Mouse (Mus musculus): ENCODE measurements around the gene Lman2. TPM values are rescaled to one million over a fixed set of nuclear protein-coding genes. Genes with fewer than 3 reads are reported as not detected.
A peak's percentile ranks its signal among the peaks of the same experiment; 100 is the strongest.

Lman2 gene
- total RNA-seq, 2 experiments from 2014 or later: 66.2 to 66.8 TPM

GRCm38 (mm10) chr13:55392933-55393332 lies 30.4 kb upstream of the Lman2 start:
- peak; percentile 70 for TF ChIP-seq CTCF (conservative IDR thresholded peaks at IDR 0.05)
- DNase-seq (ENCODE audit: low spot score in 2 of 2): no peak
- H3K4me3 ChIP-seq: no peak overlapping the region
- H3K27ac ChIP-seq: no peak overlapping the region

GRCm38 (mm10) chr13:55391626-55392029 lies 29.0 kb upstream of the Lman2 start:
- TF ChIP-seq CTCF (conservative IDR thresholded peaks at IDR 0.05): no peak
- Histone ChIP-seq H3K4me3 (no peak overlapping the region), H3K27ac (no peak overlapping the region)
- no peak for DNase-seq (ENCODE audit: low spot score in 2 of 2)

- TF ChIP-seq CTCF (conservative IDR thresholded peaks at IDR 0.05): no peak
Measured at GRCm38 (mm10) chr13:55390644-55391043, 28.1 kb upstream of the Lman2 start.

GRCm38 (mm10) chr13:55381790-55382189 lies 19.2 kb upstream of the Lman2 start:
- Histone ChIP-seq H3K4me3 (no peak overlapping the region), H3K27ac (peak overlapping the region; percentile 90)
- peak; percentile 71 to 83 for DNase-seq (ENCODE audit: low spot score in 2 of 2)
- TF ChIP-seq CTCF (conservative IDR thresholded peaks at IDR 0.05): no peak

More at GRCm38 (mm10) chr13:55390644-55391043, 28.1 kb upstream of the Lman2 start:
- no peak overlapping the region for H3K4me3 ChIP-seq
- no peak for DNase-seq (ENCODE audit: low spot score in 2 of 2)
- no peak overlapping the region for H3K27ac ChIP-seq

- Histone ChIP-seq H3K27ac (no peak overlapping the region), H3K4me3 (no peak overlapping the region)
- 0 out of 2 replicates have a peak, but pooled peaks have one; percentile 8 for TF ChIP-seq CTCF (conservative IDR thresholded peaks at IDR 0.05)
- DNase-seq (ENCODE audit: low spot score in 2 of 2): no peak
Measured at GRCm38 (mm10) chr13:55378907-55379580, 16.5 kb upstream of the Lman2 start.

GRCm38 (mm10) chr13:55375877-55376276 lies 13.3 kb upstream of the Lman2 start:
- no peak overlapping the region for H3K27ac ChIP-seq
- DNase-seq (ENCODE audit: low spot score in 2 of 2): no peak
- H3K4me3 ChIP-seq: no peak overlapping the region
- TF ChIP-seq CTCF (conservative IDR thresholded peaks at IDR 0.05): no peak

- TF ChIP-seq CTCF (conservative IDR thresholded peaks at IDR 0.05): no peak
- H3K4me3 ChIP-seq: no peak overlapping the region
- no peak overlapping the region for H3K27ac ChIP-seq
Measured at GRCm38 (mm10) chr13:55374206-55374924, 11.8 kb upstream of the Lman2 start.

GRCm38 (mm10) chr13:55371740-55372139 lies 9.2 kb upstream of the Lman2 start:
- DNase-seq (ENCODE audit: low spot score in 2 of 2): peak in 1 of 2 experiments; percentile 52
- peak overlapping the region; percentile 63; the same call in 1 of the 2 replicates for H3K4me3 ChIP-seq
- no peak for TF ChIP-seq CTCF (conservative IDR thresholded peaks at IDR 0.05)
- H3K27ac ChIP-seq: peak overlapping the region; percentile 82

More at GRCm38 (mm10) chr13:55374206-55374924, 11.8 kb upstream of the Lman2 start:
- no peak for DNase-seq (ENCODE audit: low spot score in 2 of 2)

GRCm38 (mm10) chr13:55371007-55371681 lies 8.6 kb upstream of the Lman2 start:
- Histone ChIP-seq H3K27ac (peak overlapping the region; percentile 82), H3K4me3 (peak overlapping the region; percentile 63)
- TF ChIP-seq CTCF (conservative IDR thresholded peaks at IDR 0.05): no peak
- peak in 1 of 2 experiments; percentile 50 for DNase-seq (ENCODE audit: low spot score in 2 of 2)

GRCm38 (mm10) chr13:55370234-55370633 lies 7.7 kb upstream of the Lman2 start:
- peak overlapping the region; percentile 63 for H3K4me3 ChIP-seq
- TF ChIP-seq CTCF (conservative IDR thresholded peaks at IDR 0.05): no peak
- peak overlapping the region; percentile 88 for H3K27ac ChIP-seq
- no peak for DNase-seq (ENCODE audit: low spot score in 2 of 2)

- H3K27ac ChIP-seq: peak within 1 kb of the TSS; percentile 88
- H3K4me3 ChIP-seq: peak within 1 kb of the TSS; percentile 63
- TF ChIP-seq CTCF (conservative IDR thresholded peaks at IDR 0.05): no peak
- DNase-seq (ENCODE audit: low spot score in 2 of 2): peak in 1 of 2 experiments; percentile 45
Measured at GRCm38 (mm10) chr13:55369531-55370114, 7.0 kb upstream of the Lman2 start, which contains the start of gene Rgs14. Gene Rgs14, plus strand, starts transcription at chr13:55369732.

GRCm38 (mm10) chr13:55368401-55368800 lies 5.8 kb upstream of the Lman2 start:
- peak; percentile 19; the same call in 1 of the 2 replicates for TF ChIP-seq CTCF (conservative IDR thresholded peaks at IDR 0.05)
- no peak overlapping the region for H3K4me3 ChIP-seq
- H3K27ac ChIP-seq: no peak overlapping the region; the same call in 1 of the 2 replicates
- DNase-seq (ENCODE audit: low spot score in 2 of 2): no peak

Measured in layer of hippocampus, adult 2 months (tissue).